Mouse (Mus musculus) lung, postnatal 0 days (tissue): Measurements from ENCODE around the gene Mrap2. TPM values are rescaled to one million over a fixed set of nuclear protein-coding genes. Genes with fewer than 3 reads are reported as not detected.
A peak's percentile ranks its signal among the peaks of the same experiment; 100 is the strongest.

Experiments
- ATAC-seq: fragments of 200-750 bp; cut with Nextera tagmentation; 2 replicates; pipeline ENCODE4 v1.8.0; 2017; ENCODE audit warnings: moderate library complexity
- DNase-seq: peaks from one replicate; pipeline ENCODE4 v3.0.0-alpha.2; 2016; ENCODE audit warnings: low spot score
- H3K27ac ChIP-seq: fragments of 300-500 bp; sonication (generic); 2 replicates; pipeline ENCODE4 v1.5.1; 2014; ENCODE audit warnings: antibody characterized with exemption, mild to moderate bottlenecking, low read length, mixed read lengths
- H3K27me3 ChIP-seq: fragments of 300-500 bp; sonication (generic); replicated peaks from 2 replicates; pipeline ENCODE4 v1.6.1; 2014; ENCODE audit warnings: low read length, mixed read lengths; ENCODE audit not compliant: insufficient read depth
- H3K36me3 ChIP-seq: fragments of 300-500 bp; sonication (generic); 2 replicates; pipeline ENCODE4 v1.6.1; 2014; ENCODE audit warnings: low read length, mixed read lengths; ENCODE audit not compliant: insufficient read depth
- H3K4me1 ChIP-seq: fragments of 300-500 bp; sonication (generic); 2 replicates; pipeline ENCODE4 v1.6.1; 2014; ENCODE audit warnings: antibody characterized with exemption, low read depth, low read length, mixed read lengths; ENCODE audit not compliant: insufficient read depth
- H3K4me2 ChIP-seq: fragments of 300-500 bp; sonication (generic); replicated peaks from 2 replicates; pipeline ENCODE4 v1.6.1; 2014; ENCODE audit warnings: low read depth, mild to moderate bottlenecking, low read length, moderate library complexity, mixed read lengths
- H3K4me3 ChIP-seq: fragments of 300-500 bp; sonication (generic); 2 replicates; pipeline ENCODE4 v1.5.1; 2014; ENCODE audit warnings: low read depth, low read length
- H3K9ac ChIP-seq: fragments of 300-500 bp; sonication (generic); replicated peaks from 2 replicates; pipeline ENCODE4 v1.6.1; 2014; ENCODE audit warnings: low read depth, mild to moderate bottlenecking
- H3K9me3 ChIP-seq: fragments of 300-500 bp; sonication (generic); 2 replicates; pipeline ENCODE4 v1.6.1; 2016; ENCODE audit warnings: low read length, mixed read lengths
- CTCF ChIP-seq: IDR thresholded peaks from 2 replicates; pipeline ENCODE4 v1.5.1; 2016; ENCODE audit warnings: antibody characterized with exemption, mild to moderate bottlenecking
- EP300 ChIP-seq: IDR thresholded peaks from 2 replicates; pipeline ENCODE4 v1.6.1; 2016; ENCODE audit warnings: antibody characterized with exemption, mild to moderate bottlenecking, control low read depth
- WGBS: fragments of 180-500 bp; shearing (Covaris S2); extraction: QIAGEN DNeasy Blood & Tissue Kit; methylation state at CpG from one replicate; pipeline ENCODE4 v1.1.7; 2014; 5-methylcytosine and 5-hydroxymethylcytosine counted together
- polyA plus RNA-seq: library from polyadenylated mRNA; unstranded; fragments of >200 nt; fragmentation: Nextera tagmentation; extraction: Ambion mirVana; gene quantifications from 2 replicates; pipeline ENCODE4 v1.2.1, GENCODE M21; 2015

The Mrap2 gene
- polyA plus RNA-seq, 1 experiment from 2014 or later, result not detected

GRCm38 (mm10) chr9:87147927-87148326 is 3.8 kb downstream of the Mrap2 start:
- ATAC-seq (peak; percentile 80), DNase-seq (peak; percentile 65)
- TF ChIP-seq CTCF, result no peak
- no peak for TF ChIP-seq EP300

GRCm38 (mm10) chr9:87152641-87153325 is 8.7 kb downstream of the Mrap2 start:
- Histone ChIP-seq H3K27me3 (no peaks in the 10 kb centered on the region), H3K4me1 (no peaks in the 10 kb centered on the region), H3K4me2 (no peak overlapping the region), H3K4me3 (no peak overlapping the region), H3K36me3 (no peaks in the 10 kb centered on the region), H3K27ac (no peak overlapping the region), H3K9me3 (no peaks in the 10 kb centered on the region), H3K9ac (no peak overlapping the region)
- TF ChIP-seq EP300 (no peak), CTCF (no peak)
- no peak for ATAC-seq
- DNase-seq, result no peak
- 92% methylated on average over 1 of the region's 1 CpGs for WGBS

More at GRCm38 (mm10) chr9:87147927-87148326, 3.8 kb downstream of the Mrap2 start:
- 54% methylated on average over 2 of the region's 2 CpGs for WGBS
- H3K27ac ChIP-seq, result no peak overlapping the region
- 0 out of 2 replicates have a peak, but pooled peaks cover 12% of the 10 kb centered on the region for H3K27me3 ChIP-seq
- no peaks in the 10 kb centered on the region for H3K9me3 ChIP-seq
- H3K9ac ChIP-seq, result no peak overlapping the region
- no peaks in the 10 kb centered on the region for H3K36me3 ChIP-seq
- H3K4me1 ChIP-seq, result no peaks in the 10 kb centered on the region; the same call in 1 of the 2 replicates
- H3K4me3 ChIP-seq, result no peak overlapping the region
- H3K4me2 ChIP-seq, result no peak overlapping the region

GRCm38 (mm10) chr9:87162559-87162958 is 18.5 kb downstream of the Mrap2 start:
- H3K27ac ChIP-seq, result no peak overlapping the region
- DNase-seq (no peak), ATAC-seq (no peak)
- H3K9me3 ChIP-seq, result no peaks in the 10 kb centered on the region
- H3K36me3 ChIP-seq, result no peaks in the 10 kb centered on the region
- no peaks in the 10 kb centered on the region for H3K27me3 ChIP-seq
- H3K4me1 ChIP-seq, result no peaks in the 10 kb centered on the region
- H3K9ac ChIP-seq, result no peak overlapping the region
- no peak overlapping the region for H3K4me3 ChIP-seq
- WGBS, result 71% methylated on average over 4 of the region's 4 CpGs
- no peak overlapping the region for H3K4me2 ChIP-seq
- no peak for TF ChIP-seq CTCF
- no peak for TF ChIP-seq EP300

GRCm38 (mm10) chr9:87167001-87167830 is 23.1 kb downstream of the Mrap2 start:
- WGBS, result 81% methylated on average over 9 of the region's 9 CpGs
- TF ChIP-seq CTCF (no peak), EP300 (no peak)
- no peak overlapping the region for H3K27ac ChIP-seq

GRCm38 (mm10) chr9:87168051-87168450 is 23.9 kb downstream of the Mrap2 start:
- Histone ChIP-seq H3K27me3 (no peaks in the 10 kb centered on the region), H3K4me1 (no peaks in the 10 kb centered on the region), H3K27ac (no peak overlapping the region), H3K4me3 (no peak overlapping the region), H3K9ac (no peak overlapping the region), H3K4me2 (no peak overlapping the region), H3K36me3 (no peaks in the 10 kb centered on the region), H3K9me3 (no peaks in the 10 kb centered on the region)
- ATAC-seq, result no peak
- no peak for TF ChIP-seq CTCF
- no peak for TF ChIP-seq EP300
- DNase-seq, result no peak
- 55% methylated on average over 3 of the region's 3 CpGs for WGBS

More at GRCm38 (mm10) chr9:87167001-87167830, 23.1 kb downstream of the Mrap2 start:
- H3K4me2 ChIP-seq, result no peak overlapping the region
- H3K36me3 ChIP-seq, result no peaks in the 10 kb centered on the region
- no peaks in the 10 kb centered on the region for H3K9me3 ChIP-seq
- no peaks in the 10 kb centered on the region for H3K4me1 ChIP-seq
- no peak overlapping the region for H3K4me3 ChIP-seq
- no peaks in the 10 kb centered on the region for H3K27me3 ChIP-seq
- no peak for ATAC-seq
- no peak for DNase-seq
- H3K9ac ChIP-seq, result no peak overlapping the region

- Histone ChIP-seq H3K4me1 (no peaks in the 10 kb centered on the region), H3K27me3 (no peaks in the 10 kb centered on the region), H3K9me3 (no peaks in the 10 kb centered on the region), H3K4me3 (no peak overlapping the region), H3K27ac (no peak overlapping the region), H3K9ac (no peak overlapping the region), H3K36me3 (no peaks in the 10 kb centered on the region), H3K4me2 (no peak overlapping the region)
- DNase-seq, result no peak
- TF ChIP-seq EP300 (no peak), CTCF (no peak)
- 82% methylated on average over 12 of the region's 12 CpGs for WGBS
- ATAC-seq, result no peak
Measured at GRCm38 (mm10) chr9:87169144-87169543, 25.0 kb downstream of the Mrap2 start.
